Mouse (Mus musculus) natural killer cell, adult 2 months (primary cell): ENCODE measurements around the gene Map3k4.

Source experiments
- DNase-seq, 2 experiments: peaks; one replicate each; pipeline ENCODE4 v3.0.0; 2022; ENCODE audit warnings: low spot score in 2 of 2

Gene Map3k4

DNA sequence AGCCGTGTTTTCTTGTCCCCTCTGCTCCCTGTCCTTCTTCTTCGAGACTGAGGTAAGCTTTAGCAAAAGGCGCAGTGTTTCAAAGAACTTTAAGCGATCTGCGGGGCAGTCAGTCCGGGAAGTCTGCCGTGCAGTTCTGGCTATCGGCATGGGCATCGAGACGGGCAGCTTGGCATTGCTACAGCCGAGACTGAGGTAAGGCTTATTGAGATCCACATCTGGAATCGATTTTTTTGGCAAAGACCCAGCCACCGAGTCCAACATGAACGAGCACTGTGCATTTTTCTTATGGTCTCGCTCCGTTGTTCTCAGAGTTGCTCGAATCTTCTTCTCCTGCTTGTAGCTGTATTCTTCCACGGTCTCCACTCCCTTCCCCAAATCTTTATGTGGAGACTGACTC, 46.8 kb downstream of the Map3k4 start:
- no peak for DNase-seq

DNA sequence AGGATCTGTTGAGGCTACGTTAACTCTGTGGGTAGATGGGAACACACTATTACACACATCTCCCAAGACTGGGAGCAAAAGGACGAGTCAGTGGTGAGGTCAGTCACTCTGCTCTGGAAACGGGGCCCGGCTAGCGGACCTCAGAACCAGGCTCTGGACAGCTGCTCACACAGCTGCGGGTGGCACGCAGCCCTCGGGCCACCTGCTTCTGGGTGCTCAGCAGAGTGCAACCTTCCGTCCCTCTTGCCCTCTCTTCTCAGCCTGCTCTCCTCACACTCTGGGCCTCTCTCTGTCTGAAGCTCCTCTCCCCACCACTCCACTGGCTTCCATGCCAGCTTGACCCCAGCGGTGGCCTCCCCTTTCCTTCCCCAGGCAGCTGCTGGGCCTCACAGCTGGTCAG, 50.1 kb downstream of the Map3k4 start:
- DNase-seq = no peak

DNA sequence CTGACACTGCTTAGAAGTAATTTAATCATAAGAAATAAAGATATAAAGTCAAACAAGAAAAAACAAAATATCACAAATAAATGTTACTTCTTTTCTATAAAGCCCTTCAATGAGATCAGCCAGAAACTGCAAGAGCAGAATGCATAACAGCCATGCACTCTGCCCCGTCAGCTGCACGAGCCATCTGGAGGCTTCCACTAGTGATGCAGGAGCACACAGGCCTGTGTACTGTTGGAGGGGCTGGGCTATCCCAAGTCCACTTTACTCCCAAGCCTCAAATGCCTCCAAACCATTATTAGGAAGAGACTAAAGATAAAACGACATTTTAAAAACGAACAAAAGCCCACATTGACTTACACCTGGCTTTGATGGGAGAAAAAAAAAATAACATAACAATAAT, 50.5 kb downstream of the Map3k4 start:
- no peak for DNase-seq

DNA sequence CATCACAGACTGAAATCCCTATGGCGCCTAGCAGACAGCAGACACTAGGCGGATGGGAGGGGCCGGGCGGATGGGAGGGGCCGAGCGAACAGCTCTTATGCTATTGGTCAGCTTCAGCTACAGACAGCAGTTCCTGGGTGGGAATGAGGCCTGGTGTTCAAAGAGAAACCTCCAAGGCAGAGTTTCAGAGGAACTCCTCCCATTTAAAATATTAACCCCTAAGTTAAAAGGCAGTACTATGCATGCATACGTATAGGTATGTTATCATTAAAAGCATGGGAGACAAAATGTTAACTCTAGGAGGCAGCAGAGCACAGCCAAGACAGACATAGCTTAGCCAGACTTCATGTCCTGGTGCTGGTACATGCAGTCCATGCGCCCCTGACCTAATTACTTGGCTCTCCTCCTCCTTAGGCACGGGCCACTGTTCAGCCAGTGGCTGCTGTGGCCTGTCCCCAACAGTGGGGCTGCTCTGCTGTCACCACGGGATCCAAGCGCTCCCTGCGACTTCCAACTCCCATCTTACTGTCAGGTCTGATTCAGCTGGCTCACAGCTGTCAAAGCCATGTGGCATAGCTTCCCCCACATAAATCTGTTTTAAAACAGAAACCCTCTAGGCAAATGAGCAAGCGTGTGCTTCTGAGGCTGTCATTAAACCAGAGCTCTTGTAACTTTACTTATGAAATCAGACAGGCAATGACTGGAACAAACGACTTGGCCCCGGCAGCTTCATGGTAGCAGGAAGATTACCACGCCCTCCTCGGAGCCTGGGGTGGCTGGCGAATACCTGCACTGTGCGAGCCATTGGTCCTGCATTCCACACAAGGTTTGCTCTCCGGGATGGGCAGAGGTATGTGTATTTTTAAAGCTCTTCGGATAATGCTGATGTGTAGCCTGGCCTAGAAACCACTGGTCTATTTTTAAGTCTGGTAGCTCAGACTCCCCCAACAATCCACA, 52.3 kb downstream of the Map3k4 start:
- no peak for DNase-seq

DNA sequence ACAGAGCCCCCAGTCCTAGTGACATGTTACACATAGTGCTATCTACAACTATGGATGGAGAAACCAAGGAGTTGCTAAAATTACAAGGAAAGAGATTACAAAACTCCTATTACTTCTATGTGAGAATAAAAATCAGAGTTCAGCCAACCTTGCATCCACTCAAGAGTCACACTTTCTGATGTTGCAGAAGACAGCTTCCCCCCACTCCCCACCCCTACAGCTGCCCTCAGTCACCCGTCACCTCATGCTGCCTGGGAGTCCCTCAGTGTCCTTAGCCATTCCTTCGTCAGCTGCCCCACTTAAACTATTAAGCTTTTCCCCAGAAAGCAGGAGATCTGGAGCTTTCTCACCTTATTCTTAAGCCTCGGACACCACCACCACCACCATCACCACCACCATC, 54.3 kb downstream of the Map3k4 start:
- no peak for DNase-seq

DNA sequence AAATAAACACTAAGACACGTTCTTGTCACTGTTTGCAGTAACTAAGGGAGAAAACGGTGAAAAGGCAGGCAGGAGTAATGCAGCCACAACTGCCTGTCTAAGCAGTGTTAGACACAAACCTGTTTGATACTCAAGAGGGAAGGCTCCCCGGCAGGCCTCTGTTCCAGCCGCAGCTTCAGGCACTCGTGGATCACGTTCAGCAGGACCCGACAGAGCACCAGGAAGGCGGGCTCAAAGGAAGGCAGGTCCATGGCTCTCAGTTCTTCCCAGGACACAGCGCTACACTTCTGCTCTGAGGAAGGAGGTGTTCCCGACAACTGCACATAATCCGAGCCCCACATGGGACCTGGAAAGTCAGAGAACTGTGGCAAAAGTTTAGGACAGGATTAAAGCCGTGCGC, 54.8 kb downstream of the Map3k4 start:
- DNase-seq = no peak

DNA sequence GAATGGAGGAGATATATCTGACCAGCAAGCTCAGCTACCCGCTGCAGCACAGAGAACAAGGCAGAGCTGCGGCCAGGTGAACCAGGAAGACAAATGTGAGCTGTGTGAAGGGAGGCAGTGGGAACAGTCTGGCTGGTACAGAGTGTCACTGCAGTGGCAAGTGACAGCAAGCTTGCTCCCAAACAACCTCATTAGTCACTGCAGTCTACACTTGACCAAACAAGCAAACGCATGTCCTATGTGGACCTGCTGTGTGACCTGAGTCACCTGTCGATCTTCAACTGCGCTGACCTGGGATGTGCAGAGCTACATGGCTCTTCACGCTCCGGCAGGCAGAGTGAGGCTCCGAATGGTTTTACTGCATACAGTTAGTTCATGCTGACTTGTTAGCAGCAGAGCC, 55.7 kb downstream of the Map3k4 start:
- DNase-seq = no peak

DNA sequence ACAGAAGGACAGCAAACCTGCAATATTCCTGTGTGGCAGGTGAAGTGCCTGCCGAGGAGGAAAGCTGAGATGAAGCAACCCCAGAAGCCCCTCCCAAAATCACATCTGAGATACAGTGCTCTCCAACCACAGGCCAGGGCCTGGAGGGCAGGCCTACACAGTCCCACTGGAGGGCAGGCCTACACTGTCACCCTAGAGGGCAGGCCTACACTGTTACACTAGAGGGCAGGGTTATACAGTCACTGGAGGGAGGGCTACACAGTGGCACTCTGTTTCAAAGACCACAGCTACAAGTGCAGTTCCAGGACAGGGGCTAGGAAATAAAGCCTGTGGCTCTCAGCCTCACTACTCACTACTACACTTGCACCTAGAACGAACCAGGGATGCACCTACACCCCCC, 56.7 kb downstream of the Map3k4 start:
- no peak for DNase-seq

DNA sequence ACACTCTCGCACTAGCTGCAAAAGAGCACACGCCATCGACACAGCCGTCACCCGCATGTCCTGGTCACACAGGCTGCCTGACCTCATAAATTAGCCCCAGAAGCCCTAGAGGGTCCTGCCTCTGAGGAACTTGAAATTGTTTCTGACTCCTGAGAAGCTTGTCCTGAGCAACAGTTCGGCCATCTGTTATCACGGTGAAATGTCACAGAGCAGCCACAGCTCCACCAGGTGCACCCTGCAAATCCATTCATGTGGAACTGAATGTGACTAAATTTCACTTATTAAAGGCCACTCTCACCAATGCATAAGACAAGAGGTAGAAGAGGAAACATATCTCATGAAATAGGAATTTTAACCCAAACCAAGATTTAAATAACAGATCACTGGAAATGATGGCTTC, 57.2 kb downstream of the Map3k4 start:
- DNase-seq = no peak

DNA sequence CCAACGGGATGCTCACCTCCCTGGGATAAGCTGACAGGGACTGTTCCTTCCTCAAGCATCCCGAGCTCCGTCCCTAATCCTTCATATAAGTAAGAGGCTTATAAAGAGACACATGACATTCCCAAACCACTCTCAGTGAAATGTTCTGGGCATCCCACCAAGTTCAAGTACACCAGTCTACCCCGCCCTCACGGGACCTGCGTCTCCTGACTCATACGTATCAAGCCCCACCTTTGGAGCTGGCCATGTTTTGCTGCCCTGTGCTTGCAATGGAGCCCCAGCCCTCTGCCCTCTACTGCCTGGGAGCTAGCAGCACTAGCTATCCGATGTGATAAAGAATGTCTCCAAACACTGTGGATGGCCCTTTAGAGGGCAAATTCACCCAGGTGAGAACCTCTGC, 58.6 kb downstream of the Map3k4 start:
- no peak for DNase-seq

DNA sequence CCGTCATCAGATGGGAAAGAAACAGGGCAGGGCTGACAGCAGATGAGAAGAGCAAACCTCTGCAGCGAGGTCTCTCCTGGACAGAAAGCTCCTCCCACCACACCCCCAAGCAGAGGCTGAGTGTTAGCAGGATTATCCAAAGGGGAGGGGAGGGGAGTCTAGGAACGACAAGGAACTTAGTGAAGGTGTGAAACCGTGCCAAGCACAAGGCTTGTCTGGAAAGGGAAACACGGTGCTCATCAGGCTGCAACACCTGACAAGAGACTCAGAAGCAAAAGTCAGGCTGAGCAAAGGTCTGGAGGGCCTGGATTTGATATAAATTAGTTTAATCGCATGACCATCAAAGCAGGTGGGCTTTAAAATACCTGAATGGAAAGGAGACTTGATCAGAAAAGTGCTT, 60.1 kb downstream of the Map3k4 start:
- no peak for DNase-seq

DNA sequence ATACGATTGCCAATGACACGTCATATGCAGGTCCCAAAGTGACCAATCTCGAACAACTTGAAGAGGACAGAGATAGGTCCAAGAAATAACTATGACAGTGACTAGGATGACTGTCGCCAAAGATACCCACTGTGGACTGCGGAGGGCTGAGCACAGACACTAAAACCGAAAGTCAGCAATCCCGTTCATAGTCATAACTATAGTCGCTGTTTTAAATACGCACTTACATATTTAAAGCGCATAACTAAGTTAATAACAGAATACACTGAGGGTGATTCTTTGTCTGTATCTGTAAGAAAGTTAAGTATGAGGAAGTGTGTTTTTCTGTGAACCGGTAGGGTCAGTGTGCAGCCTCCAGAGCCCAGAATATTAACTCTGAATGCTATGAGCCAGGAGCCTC, 62.5 kb downstream of the Map3k4 start:
- DNase-seq = no peak

DNA sequence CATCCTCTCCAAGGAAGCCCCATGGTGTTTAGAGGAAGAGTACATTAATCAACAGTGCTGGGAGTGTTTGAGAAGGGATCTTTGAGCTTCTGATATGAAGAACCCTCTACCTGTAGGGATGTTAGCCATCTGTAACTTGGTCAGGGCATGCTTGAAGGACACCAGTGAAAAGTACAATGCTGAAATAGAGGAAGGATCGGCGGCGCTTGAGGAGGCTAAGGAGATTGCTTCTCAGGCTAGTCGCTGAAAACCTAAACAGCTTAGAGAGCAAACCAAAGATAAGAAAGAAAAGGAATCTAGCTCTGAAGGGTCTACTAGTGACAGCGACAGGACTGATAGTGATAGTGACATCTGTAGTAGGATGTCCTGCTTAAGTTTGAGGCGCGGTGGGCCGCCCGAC, 68.0 kb downstream of the Map3k4 start:
- DNase-seq = no peak

DNA sequence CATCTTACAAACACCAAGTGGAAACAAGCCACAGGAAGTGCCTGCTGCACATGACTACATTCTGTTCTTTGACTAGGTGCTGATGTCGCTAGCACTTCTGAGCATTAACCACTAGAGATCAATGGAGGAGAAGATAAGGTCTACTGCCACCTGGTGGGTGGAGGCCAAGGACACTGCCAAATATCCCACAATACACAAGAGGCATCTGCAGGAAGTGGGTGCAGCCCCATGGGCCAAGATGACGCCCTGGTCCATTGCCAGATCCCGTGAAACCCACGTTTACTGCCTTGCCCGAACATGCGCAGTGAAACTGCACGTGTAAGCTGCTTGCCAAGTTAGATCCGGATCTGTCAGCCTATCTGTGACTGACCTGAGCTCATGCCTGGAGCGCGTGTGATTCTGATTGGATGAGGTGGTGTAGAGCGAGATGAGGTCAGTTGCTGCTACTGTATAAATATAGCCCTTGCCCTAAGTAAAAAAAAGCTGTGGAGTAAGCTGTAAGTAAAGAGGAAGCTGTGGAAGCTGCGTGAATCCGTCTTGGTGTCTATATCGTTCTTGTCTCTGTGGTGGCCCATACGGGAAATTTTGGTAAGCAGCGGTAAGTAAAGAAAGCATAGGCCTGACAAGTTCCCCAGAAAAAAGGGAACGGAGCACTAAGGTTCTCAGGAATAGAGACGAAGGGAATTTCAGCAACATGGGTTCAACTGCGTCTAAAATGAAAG, 68.7 kb downstream of the Map3k4 start:
- DNase-seq = peak in 1 of 2 experiments; percentile 16

DNA sequence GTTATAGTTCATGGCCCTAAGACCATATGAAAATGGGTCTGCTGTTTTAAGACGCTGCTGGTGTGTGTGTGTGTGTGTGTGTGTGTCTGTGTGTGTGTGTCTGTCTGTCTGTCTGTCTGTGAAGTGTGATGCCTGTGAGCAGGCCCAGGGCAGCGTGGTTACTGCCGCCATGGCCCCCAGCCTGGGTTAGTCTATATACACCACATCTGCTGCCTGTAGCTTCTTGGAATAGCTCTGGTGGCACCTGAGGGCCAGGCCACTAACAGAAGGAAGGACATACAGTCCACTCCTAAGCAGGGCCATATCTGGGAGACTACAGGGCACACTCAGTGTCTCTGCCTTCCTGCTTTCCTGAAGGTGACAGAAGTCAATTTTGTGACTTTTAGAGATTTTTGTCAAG, 77.9 kb downstream of the Map3k4 start:
- no peak for DNase-seq

DNA sequence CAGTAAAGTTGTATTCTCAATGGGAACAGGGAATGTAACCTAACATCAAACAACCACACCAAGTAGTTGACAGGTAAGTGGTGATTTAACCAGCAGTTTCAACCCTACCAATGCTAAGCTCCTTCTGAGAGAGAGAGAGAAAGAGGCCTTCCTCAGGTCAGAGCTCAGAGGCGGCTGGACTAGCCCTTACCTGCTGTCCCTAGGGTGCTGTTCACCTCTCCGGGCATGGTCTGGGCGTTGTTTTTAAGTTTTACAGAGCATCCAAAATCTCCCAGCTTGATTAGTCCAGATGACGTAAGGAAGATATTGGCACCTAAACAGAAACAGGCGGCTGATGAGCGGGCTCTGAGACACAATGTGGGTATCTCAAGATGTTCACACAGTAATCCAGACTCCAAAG, 85.9 kb downstream of the Map3k4 start:
- DNase-seq = no peak

DNA sequence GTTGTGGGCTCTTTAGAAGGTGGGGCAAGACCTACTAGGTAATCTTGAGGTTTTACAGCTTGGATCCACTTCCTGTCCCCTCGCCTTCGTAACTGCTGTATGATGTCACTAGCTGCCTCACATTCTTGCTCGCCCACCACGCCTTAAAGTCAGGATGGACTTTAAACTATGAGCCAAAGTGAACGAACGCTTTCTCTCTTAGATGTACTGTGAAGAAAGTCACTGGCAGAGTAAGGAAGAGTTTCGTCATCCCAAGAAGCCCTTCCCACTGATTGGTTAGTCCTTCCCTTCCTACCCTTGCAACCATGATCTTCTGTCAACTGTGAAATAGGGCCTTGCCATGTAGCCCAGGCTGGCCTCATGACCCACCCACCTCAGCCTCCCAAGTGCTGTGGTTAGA, 87.5 kb downstream of the Map3k4 start:
- no peak for DNase-seq

DNA sequence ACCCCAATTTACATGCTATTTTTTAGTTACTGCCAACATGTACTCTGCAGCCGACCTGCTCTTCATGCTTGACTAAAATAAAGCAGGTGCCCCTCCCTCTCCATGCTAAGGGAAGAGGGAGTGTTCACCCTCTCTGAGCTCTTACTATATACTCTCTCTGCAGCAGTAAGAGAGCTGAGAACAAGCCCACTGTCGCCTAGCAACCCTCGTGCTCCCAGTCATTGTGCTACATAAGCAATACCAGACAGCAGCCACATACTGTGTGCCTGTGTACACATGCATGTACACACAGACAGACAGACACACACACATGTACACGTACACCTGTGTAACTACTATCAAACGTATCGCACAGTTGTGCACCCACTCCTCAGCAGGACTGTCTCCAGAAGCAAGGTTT, 88.4 kb downstream of the Map3k4 start:
- no peak for DNase-seq

DNA sequence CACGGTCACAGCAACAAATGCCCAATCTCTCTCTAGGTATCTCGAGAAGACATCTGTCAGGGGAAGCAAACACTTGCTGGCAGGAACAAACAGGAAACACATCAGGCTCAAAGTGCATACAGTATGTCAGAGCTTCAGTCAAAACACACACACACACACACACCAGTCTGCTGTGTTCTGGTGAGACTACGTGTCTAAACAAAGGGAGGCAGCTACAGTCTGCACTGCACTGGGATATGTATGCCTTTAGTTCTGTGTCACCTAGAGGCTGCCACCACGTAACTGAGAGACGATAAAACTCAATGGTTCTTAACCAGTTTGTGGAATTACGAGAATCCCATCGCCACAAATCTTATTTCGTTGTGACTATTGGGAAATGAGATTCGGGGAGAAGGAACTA, 88.8 kb downstream of the Map3k4 start:
- DNase-seq = no peak

DNA sequence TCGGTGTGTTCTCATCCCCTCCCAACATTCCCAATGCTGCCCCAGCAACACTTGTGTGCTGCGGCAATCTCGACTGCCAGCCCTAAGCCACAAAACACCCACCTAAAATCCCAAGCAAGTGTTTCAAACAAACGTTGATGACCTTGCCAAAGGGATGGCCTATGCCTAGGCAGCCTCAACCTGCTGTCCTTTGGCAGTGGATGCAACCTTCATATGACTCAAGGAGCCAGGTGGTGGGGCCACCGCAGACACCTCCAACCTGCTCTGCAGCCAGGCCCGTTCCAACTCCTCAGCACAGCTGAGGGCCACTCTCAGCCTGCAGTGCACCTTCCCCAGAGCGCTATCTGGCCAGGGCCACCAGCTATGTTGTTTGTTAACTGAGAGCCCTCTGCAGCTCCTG, 90.1 kb downstream of the Map3k4 start:
- no peak for DNase-seq

DNA sequence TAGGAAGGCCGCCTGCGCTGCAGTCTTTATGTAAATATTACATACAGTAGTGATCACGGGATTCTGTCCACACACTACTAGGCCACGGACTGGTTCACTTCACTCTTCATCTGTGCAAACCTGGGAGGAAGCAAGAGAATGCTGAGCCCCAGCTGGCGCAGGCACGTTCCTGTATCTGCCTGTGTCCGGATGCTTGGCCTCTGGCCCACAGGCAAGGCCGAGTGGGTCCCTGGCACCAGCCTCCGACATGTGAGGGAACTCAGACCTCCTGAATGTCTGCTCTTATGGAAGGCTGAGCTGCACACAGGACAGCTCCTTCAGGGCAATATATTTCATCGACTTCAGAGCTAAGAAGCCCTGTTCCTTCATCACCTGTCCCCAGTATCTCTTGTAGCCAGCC, 90.6 kb downstream of the Map3k4 start:
- no peak for DNase-seq

DNA sequence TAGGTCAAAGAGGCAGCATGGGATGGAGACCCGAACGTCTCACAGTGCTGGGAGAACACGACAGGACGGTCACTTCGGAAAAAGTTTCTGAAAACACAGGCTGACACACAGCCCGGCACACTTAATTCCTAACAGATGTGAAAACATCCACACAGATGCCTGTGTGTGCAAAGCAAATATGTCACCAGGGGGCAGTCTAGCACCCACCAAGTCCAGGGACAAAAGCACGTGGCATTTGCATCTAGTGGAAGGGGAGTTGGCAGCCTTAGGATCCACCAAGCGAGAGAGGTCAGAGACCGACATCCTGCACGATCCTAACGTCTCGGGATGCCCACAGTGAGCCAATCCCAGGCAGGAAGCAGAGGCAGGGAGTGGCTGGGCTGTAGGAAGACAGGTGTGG, 92.0 kb downstream of the Map3k4 start:
- DNase-seq = no peak

DNA sequence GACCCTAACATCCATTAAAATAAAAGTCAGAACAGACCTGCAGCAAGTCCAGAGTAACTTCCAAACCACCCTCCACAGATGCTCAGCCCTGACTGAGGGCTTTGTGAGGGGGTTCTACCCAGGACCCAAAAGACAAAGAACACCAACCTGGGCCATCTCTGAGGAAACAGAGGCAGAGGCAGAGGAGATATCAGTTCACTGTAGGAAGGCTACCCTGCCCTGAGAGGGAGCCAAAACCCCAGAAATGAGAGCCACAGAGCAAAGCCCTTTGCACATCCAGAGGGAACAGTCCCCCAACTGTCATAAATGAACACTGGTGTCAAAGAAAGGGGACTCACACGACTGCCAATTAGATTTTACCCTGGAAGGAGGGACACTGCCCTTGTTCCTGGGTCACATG, 93.4 kb downstream of the Map3k4 start:
- DNase-seq = no peak
